Mouse (Mus musculus) thymus, adult 2 months (tissue): ENCODE measurements at regions not wholly inside any gene's neighbourhood (a gene's known extent, or its start where the extent isn't known, plus 50 kb on each side); places are given as distances from the start of the nearest gene placed in this dataset.

Source experiments
- DNase-seq: peaks from one replicate; pipeline ENCODE4 v3.0.0; 2021
- H3K27ac ChIP-seq: fragments of 200-500 bp; 2 replicates; pipeline ENCODE4 v1.5.1; 2012; ENCODE audit warnings: low read length, control low read depth; ENCODE audit not compliant: control insufficient read depth, insufficient read depth
- H3K27me3 ChIP-seq: fragments of 200-500 bp; 2 replicates; pipeline ENCODE4 v1.6.1; 2012; ENCODE audit warnings: mild to moderate bottlenecking, low read length, moderate library complexity, mixed read lengths; ENCODE audit not compliant: control insufficient read depth, insufficient read depth
- H3K36me3 ChIP-seq: fragments of 200-500 bp; 2 replicates; pipeline ENCODE4 v1.6.1; 2012; ENCODE audit warnings: mild to moderate bottlenecking, low read length, moderate library complexity; ENCODE audit not compliant: control insufficient read depth, insufficient read depth
- H3K4me1 ChIP-seq: fragments of 200-500 bp; replicated peaks from 2 replicates; pipeline ENCODE4 v1.6.1; 2012; ENCODE audit warnings: low read length; ENCODE audit not compliant: control insufficient read depth, insufficient read depth
- H3K4me3 ChIP-seq: fragments of 200-500 bp; 2 replicates; pipeline ENCODE4 v1.5.1; 2012; ENCODE audit warnings: mild to moderate bottlenecking, low read length, control low read depth, moderate library complexity; ENCODE audit not compliant: control insufficient read depth, insufficient read depth
- CTCF ChIP-seq: fragments of 200-500 bp; IDR thresholded peaks from 2 replicates; pipeline ENCODE4 v1.5.1; 2012; ENCODE audit warnings: mild to moderate bottlenecking, control low read depth, low read length, moderate library complexity, borderline replicate concordance; ENCODE audit not compliant: control insufficient read depth, poor library complexity, insufficient read depth; ENCODE audit errors: extremely low read depth
- POLR2A ChIP-seq: fragments of 200-500 bp; IDR thresholded peaks from 2 replicates; pipeline ENCODE4 v1.6.1; 2012; ENCODE audit warnings: mild to moderate bottlenecking, low read length, control low read depth, moderate library complexity; ENCODE audit not compliant: control insufficient read depth, poor library complexity, insufficient read depth; ENCODE audit errors: extremely low read depth
- WGBS: fragments of 180-500 bp; shearing (Covaris S2); methylation state at CpG from one replicate; pipeline ENCODE4 v1.1.7; 2018; 5-methylcytosine and 5-hydroxymethylcytosine counted together

GRCm38 (mm10) chr4:152886773-152887172 lies 409.1 kb upstream of the Kcnab2 start:
- no peak for DNase-seq
- WGBS, result 81% methylated on average over 9 of the region's 9 CpGs
- TF ChIP-seq POLR2A (no peak), CTCF (no peak)

GRCm38 (mm10) chr4:152881433-152881930 lies 403.8 kb upstream of the Kcnab2 start:
- Histone ChIP-seq H3K36me3 (no peaks in the 10 kb centered on the region), H3K4me1 (no peaks in the 10 kb centered on the region), H3K4me3 (no peak overlapping the region), H3K27ac (no peak overlapping the region), H3K27me3 (no peaks in the 10 kb centered on the region)
- TF ChIP-seq POLR2A, result no peak
- no peak for TF ChIP-seq CTCF
- DNase-seq, result no peak

More at GRCm38 (mm10) chr4:152886773-152887172, 409.1 kb upstream of the Kcnab2 start:
- H3K4me1 ChIP-seq, result no peaks in the 10 kb centered on the region
- no peaks in the 10 kb centered on the region for H3K36me3 ChIP-seq
- no peak overlapping the region for H3K4me3 ChIP-seq
- H3K27me3 ChIP-seq, result no peaks in the 10 kb centered on the region
- no peak overlapping the region for H3K27ac ChIP-seq

DNA sequence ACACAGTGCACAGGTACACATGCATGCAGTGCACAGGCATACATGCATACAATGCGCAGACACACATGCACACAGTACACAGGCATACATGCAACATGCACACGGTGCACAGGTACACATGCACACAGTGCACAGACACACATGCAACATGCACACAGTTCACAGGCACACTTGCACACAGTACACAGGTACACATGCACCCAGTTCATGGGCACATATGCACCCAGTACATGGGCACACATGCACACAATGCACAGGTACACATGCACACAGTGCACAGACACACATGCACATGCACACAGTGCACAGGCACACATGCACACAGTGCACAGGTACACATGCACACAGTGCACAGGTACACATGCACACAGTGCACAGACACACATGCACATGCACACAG lies 402.7 kb upstream of the Kcnab2 start:
- DNase-seq, result no peak
- 100% methylated on average over 2 of the region's 2 CpGs for WGBS

DNA sequence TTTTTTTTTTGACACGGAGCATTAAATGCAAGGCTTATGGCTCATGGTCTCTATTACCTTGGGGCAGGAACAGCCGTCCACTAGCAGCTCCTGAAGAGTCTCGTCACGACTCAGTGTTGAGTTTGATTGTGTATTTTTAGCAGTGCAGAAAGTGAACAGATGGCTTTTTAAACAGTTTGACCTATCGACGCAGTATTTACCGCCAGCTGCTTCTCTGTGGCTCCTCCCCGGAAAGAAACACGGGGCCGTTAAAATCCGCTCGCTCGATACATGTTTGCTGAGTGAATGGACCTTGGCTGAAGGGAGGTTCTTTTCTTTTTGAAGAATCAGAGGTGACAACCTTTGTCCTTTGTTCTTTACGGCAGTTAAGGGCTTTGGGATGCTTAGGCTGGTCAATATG lies 401.3 kb upstream of the Kcnab2 start:
- H3K27me3 ChIP-seq, result no peaks in the 10 kb centered on the region
- no peak overlapping the region for H3K4me3 ChIP-seq
- H3K4me1 ChIP-seq, result no peaks in the 10 kb centered on the region
- H3K36me3 ChIP-seq, result no peaks in the 10 kb centered on the region
- DNase-seq, result no peak
- WGBS, result 91% methylated on average over 14 of the region's 14 CpGs
- TF ChIP-seq CTCF, result no peak
- no peak for TF ChIP-seq POLR2A
- no peak overlapping the region for H3K27ac ChIP-seq

More for the DNA sequence above, 402.7 kb upstream of the Kcnab2 start:
- no peak overlapping the region for H3K27ac ChIP-seq
- H3K36me3 ChIP-seq, result no peaks in the 10 kb centered on the region
- TF ChIP-seq CTCF (no peak), POLR2A (no peak)
- H3K4me1 ChIP-seq, result no peaks in the 10 kb centered on the region
- no peak overlapping the region for H3K4me3 ChIP-seq
- no peaks in the 10 kb centered on the region for H3K27me3 ChIP-seq

DNA sequence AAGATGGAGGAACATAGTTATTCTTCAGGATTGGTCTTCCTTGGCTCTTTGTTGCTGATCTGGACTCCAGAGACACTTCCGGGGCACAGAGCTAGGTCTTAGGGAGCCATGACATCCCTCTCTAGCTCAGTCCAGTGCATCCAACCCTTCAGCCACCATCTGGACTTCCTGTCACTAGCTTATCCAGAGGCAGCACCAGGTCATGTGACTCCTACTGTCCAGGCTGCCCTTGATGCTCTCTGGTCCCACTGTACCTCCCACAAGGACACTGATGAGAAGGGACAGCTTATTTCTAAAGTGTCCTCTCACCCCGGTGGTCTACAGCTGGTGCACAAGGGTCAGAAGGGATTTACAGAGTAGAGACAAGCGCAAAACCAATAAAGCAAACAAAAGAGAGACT lies 400.7 kb upstream of the Kcnab2 start:
- H3K4me1 ChIP-seq, result no peaks in the 10 kb centered on the region
- H3K36me3 ChIP-seq, result no peaks in the 10 kb centered on the region
- no peak overlapping the region for H3K4me3 ChIP-seq
- DNase-seq, result no peak
- WGBS, result 85% methylated on average over 3 of the region's 3 CpGs
- no peaks in the 10 kb centered on the region for H3K27me3 ChIP-seq
- no peak for TF ChIP-seq POLR2A
- no peak for TF ChIP-seq CTCF
- no peak overlapping the region for H3K27ac ChIP-seq

DNA sequence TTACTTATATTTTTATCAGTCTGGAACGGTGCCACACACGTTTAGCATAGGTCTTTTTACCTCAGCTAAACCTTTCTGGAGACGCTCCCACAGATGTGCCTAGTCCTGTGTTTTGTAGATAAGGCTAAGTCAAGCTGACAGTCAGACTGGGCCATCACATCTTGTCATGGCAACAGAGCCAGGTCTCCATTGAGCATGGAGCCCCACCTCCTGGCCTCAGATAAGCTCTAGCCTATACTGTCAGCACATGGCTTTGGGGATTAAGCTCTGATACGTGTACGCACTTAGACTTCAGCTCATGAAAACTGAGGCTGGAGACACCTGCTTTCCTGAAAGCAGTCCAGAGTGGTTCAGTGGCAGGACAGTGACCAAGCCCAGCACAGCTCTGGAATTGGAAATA lies 392.4 kb upstream of the Kcnab2 start:
- no peaks in the 10 kb centered on the region for H3K4me1 ChIP-seq
- no peak for TF ChIP-seq CTCF
- TF ChIP-seq POLR2A, result no peak
- no peak overlapping the region for H3K27ac ChIP-seq
- no peak overlapping the region for H3K4me3 ChIP-seq
- no peaks in the 10 kb centered on the region for H3K36me3 ChIP-seq
- 96% methylated on average over 5 of the region's 5 CpGs for WGBS
- DNase-seq, result no peak
- H3K27me3 ChIP-seq, result no peaks in the 10 kb centered on the region

DNA sequence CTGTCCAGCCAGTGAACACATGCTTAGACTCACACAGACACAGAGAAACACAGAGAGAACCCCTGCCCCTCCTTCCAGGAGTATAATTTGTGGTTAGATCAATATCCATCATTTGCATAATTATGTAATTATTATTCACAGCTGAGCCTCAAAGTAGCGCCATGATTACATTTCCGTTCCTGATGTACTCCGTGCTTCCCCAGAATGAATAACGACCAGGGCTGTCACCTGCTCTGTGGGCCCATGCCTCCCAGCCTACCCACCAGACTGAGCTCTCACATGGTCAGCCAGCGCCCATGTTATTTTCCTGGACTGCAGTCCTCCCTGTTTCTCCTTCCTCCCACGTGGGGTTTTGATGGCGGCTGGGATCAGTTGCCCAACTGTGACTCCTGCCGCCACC lies 388.2 kb upstream of the Kcnab2 start:
- no peak for DNase-seq
- H3K4me1 ChIP-seq, result no peaks in the 10 kb centered on the region
- no peaks in the 10 kb centered on the region for H3K36me3 ChIP-seq
- H3K27me3 ChIP-seq, result no peaks in the 10 kb centered on the region
- H3K27ac ChIP-seq, result no peak overlapping the region
- WGBS, result 95% methylated on average over 8 of the region's 8 CpGs
- TF ChIP-seq CTCF, result no peak
- no peak overlapping the region for H3K4me3 ChIP-seq
